Mouse (Mus musculus) heart, embryonic 14.5 days (tissue): ENCODE results near the gene Gpr161. TPM values are rescaled to one million over a fixed set of nuclear protein-coding genes. Genes with fewer than 3 reads are reported as not detected.

ENCODE experiments used
- ATAC-seq: fragments of 200-750 bp; cut with Nextera tagmentation; 2 replicates; pipeline ENCODE4 v1.8.0; 2017; ENCODE audit warnings: low read depth, moderate TSS enrichment; ENCODE audit not compliant: insufficient number of reproducible peaks, insufficient read depth, low FRiP score
- H3K27ac ChIP-seq, 2 experiments: fragments of 200-500 bp in 1 of 2; fragments of 300-500 bp in 1 of 2; sonication (generic) in 1 of 2; replicated peaks in 1 of 2; 2 replicates each; pipeline ENCODE4 v1.5.1; 2012 to 2014; ENCODE audit warnings: low read depth in 2 of 2, low read length in 2 of 2, control low read depth in 1 of 2, mild to moderate bottlenecking in 1 of 2, mixed read lengths in 1 of 2; ENCODE audit not compliant: control insufficient read depth in 1 of 2, insufficient read depth in 1 of 2
- H3K27me3 ChIP-seq: fragments of 300-500 bp; sonication (generic); 2 replicates; pipeline ENCODE4 v1.6.1; 2014; ENCODE audit warnings: mild to moderate bottlenecking, low read length, control low read depth; ENCODE audit not compliant: control insufficient read depth, insufficient read depth
- H3K36me3 ChIP-seq: fragments of 300-500 bp; sonication (generic); 2 replicates; pipeline ENCODE4 v1.6.1; 2014; ENCODE audit warnings: mild to moderate bottlenecking, control low read depth, low read length, mixed read lengths; ENCODE audit not compliant: control insufficient read depth, insufficient read depth
- H3K4me1 ChIP-seq, 2 experiments: fragments of 200-500 bp in 1 of 2; fragments of 300-500 bp in 1 of 2; sonication (generic) in 1 of 2; 2 replicates each; pipeline ENCODE4 v1.6.1; 2012 to 2014; ENCODE audit warnings: low read length in 2 of 2, control low read depth in 1 of 2, mixed read lengths in 1 of 2; ENCODE audit not compliant: control insufficient read depth in 2 of 2, insufficient read depth in 2 of 2
- H3K4me2 ChIP-seq: fragments of 300-500 bp; sonication (generic); 2 replicates; pipeline ENCODE4 v1.6.1; 2014; ENCODE audit warnings: mild to moderate bottlenecking, low read length
- H3K4me3 ChIP-seq, 2 experiments: fragments of 200-500 bp in 1 of 2; fragments of 300-500 bp in 1 of 2; sonication (generic) in 1 of 2; 2 replicates each; pipeline ENCODE4 v1.5.1; 2012 to 2014; ENCODE audit warnings: low read length in 2 of 2, mild to moderate bottlenecking in 2 of 2, control low read depth in 1 of 2, low read depth in 1 of 2, moderate library complexity in 1 of 2; ENCODE audit not compliant: control insufficient read depth in 1 of 2, insufficient read depth in 1 of 2
- H3K9ac ChIP-seq: fragments of 300-500 bp; sonication (generic); 2 replicates; pipeline ENCODE4 v1.6.1; 2014; ENCODE audit warnings: mild to moderate bottlenecking, low read length
- H3K9me3 ChIP-seq: fragments of 300-500 bp; sonication (generic); 2 replicates; pipeline ENCODE4 v1.6.1; 2016; ENCODE audit warnings: low read length, control low read depth; ENCODE audit not compliant: control insufficient read depth
- WGBS: fragments of 180-500 bp; shearing (Covaris S2); extraction: QIAGEN DNeasy Blood & Tissue Kit; methylation state at CpG from one replicate; pipeline ENCODE4 v1.1.7; 2014; 5-methylcytosine and 5-hydroxymethylcytosine counted together
- polyA plus RNA-seq: library from polyadenylated mRNA; unstranded; fragments of >200 nt; fragmentation: Nextera tagmentation; extraction: Ambion mirVana; gene quantifications from 2 replicates; pipeline ENCODE4 v1.2.1, GENCODE M21; 2014

Gpr161 gene
- polyA plus RNA-seq = 0.57 and 1.0 TPM in 2 replicates

GRCm38 (mm10) chr1:165295489-165295888 is at the start of gene Gpr161:
TSS of gene Gpr161 (plus strand) at chr1:165295789.
- H3K9me3 ChIP-seq = no peaks in the 10 kb centered on the region
- H3K4me3 ChIP-seq = no peak within 1 kb of the TSS
- 96% methylated on average over 1 of the region's 1 CpGs for WGBS
- H3K4me2 ChIP-seq = no peak within 1 kb of the TSS
- no peak within 1 kb of the TSS for H3K27ac ChIP-seq
- H3K9ac ChIP-seq = no peak within 1 kb of the TSS
- 0 out of 4 replicates have a peak, but pooled peaks cover 0 to 5% of the 10 kb centered on the region in 2 experiments for H3K4me1 ChIP-seq
- H3K36me3 ChIP-seq = 0 out of 2 replicates have a peak, but pooled peaks cover 10% of the 10 kb centered on the region
- no peaks in the 10 kb centered on the region for H3K27me3 ChIP-seq
- no peak for ATAC-seq

- no peaks in the 10 kb centered on the region for H3K36me3 ChIP-seq
- no peak overlapping the region for H3K27ac ChIP-seq
- WGBS = 85% methylated on average over 5 of the region's 5 CpGs
- H3K4me2 ChIP-seq = no peak overlapping the region
- no peaks in the 10 kb centered on the region for H3K4me1 ChIP-seq
- H3K27me3 ChIP-seq = no peaks in the 10 kb centered on the region
- H3K4me3 ChIP-seq = no peak overlapping the region
- ATAC-seq = no peak
- H3K9me3 ChIP-seq = no peaks in the 10 kb centered on the region
- no peak overlapping the region for H3K9ac ChIP-seq
These were observed 49.0 kb upstream of the Gpr161 start for GRCm38 (mm10) chr1:165246587-165246986.

- H3K4me2 ChIP-seq = no peak overlapping the region
- no peaks in the 10 kb centered on the region for H3K9me3 ChIP-seq
- H3K4me3 ChIP-seq = no peak overlapping the region
- no peak overlapping the region for H3K27ac ChIP-seq
- no peak for ATAC-seq
- no peaks in the 10 kb centered on the region for H3K27me3 ChIP-seq
- WGBS = 74% methylated on average over 5 of the region's 5 CpGs
- no peaks in the 10 kb centered on the region for H3K4me1 ChIP-seq
- H3K9ac ChIP-seq = no peak overlapping the region
- H3K36me3 ChIP-seq = no peaks in the 10 kb centered on the region
These were observed 48.5 kb upstream of the Gpr161 start for GRCm38 (mm10) chr1:165247085-165247484.

- 87% methylated on average over 3 of the region's 3 CpGs for WGBS
These were observed 47.8 kb upstream of the Gpr161 start for GRCm38 (mm10) chr1:165247788-165248187.

GRCm38 (mm10) chr1:165248842-165249241 is 46.7 kb upstream of the Gpr161 start:
- no peak overlapping the region for H3K4me2 ChIP-seq
- 37% methylated on average over 4 of the region's 4 CpGs for WGBS
- H3K4me3 ChIP-seq = no peak overlapping the region
- H3K9ac ChIP-seq = no peak overlapping the region
- H3K27me3 ChIP-seq = no peaks in the 10 kb centered on the region
- no peaks in the 10 kb centered on the region for H3K9me3 ChIP-seq
- H3K4me1 ChIP-seq = no peaks in the 10 kb centered on the region
- H3K27ac ChIP-seq = no peak overlapping the region
- ATAC-seq = no peak
- H3K36me3 ChIP-seq = no peaks in the 10 kb centered on the region

More at GRCm38 (mm10) chr1:165247788-165248187, 47.8 kb upstream of the Gpr161 start:
- Histone ChIP-seq H3K36me3 (no peaks in the 10 kb centered on the region), H3K4me3 (no peak overlapping the region), H3K27ac (no peak overlapping the region), H3K27me3 (no peaks in the 10 kb centered on the region), H3K4me1 (no peaks in the 10 kb centered on the region), H3K4me2 (no peak overlapping the region), H3K9ac (no peak overlapping the region), H3K9me3 (no peaks in the 10 kb centered on the region)
- ATAC-seq = no peak

- Histone ChIP-seq H3K9ac (no peak overlapping the region), H3K27ac (no peak overlapping the region), H3K4me3 (no peak overlapping the region), H3K4me2 (no peak overlapping the region), H3K9me3 (no peaks in the 10 kb centered on the region), H3K36me3 (no peaks in the 10 kb centered on the region), H3K4me1 (no peaks in the 10 kb centered on the region), H3K27me3 (no peaks in the 10 kb centered on the region)
- ATAC-seq = no peak
- WGBS = 69% methylated on average over 2 of the region's 2 CpGs
These were observed 45.0 kb upstream of the Gpr161 start for GRCm38 (mm10) chr1:165250546-165250945.

- Histone ChIP-seq H3K27ac (no peak overlapping the region), H3K4me3 (peak overlapping the region; percentile 12 to 30; a peak in 2 of 4 replicates), H3K9ac (peak overlapping the region; percentile 45; the same call in 1 of the 2 replicates), H3K27me3 (no peaks in the 10 kb centered on the region), H3K4me1 (no peaks in the 10 kb centered on the region), H3K36me3 (no peaks in the 10 kb centered on the region), H3K4me2 (peak overlapping the region; percentile 60), H3K9me3 (no peaks in the 10 kb centered on the region)
- 21% methylated on average over 11 of the region's 11 CpGs for WGBS
- no peak for ATAC-seq
These were observed 43.4 kb upstream of the Gpr161 start for GRCm38 (mm10) chr1:165252027-165252671.

GRCm38 (mm10) chr1:165274946-165275345 is 20.6 kb upstream of the Gpr161 start:
- no peaks in the 10 kb centered on the region for H3K36me3 ChIP-seq
- no peak for ATAC-seq
- no peak overlapping the region for H3K27ac ChIP-seq
- 81% methylated on average over 6 of the region's 6 CpGs for WGBS
- H3K4me2 ChIP-seq = no peak overlapping the region
- no peaks in the 10 kb centered on the region for H3K27me3 ChIP-seq
- H3K4me1 ChIP-seq = no peaks in the 10 kb centered on the region
- no peaks in the 10 kb centered on the region for H3K9me3 ChIP-seq
- no peak overlapping the region for H3K4me3 ChIP-seq
- no peak overlapping the region for H3K9ac ChIP-seq
